Mouse (Mus musculus) heart, adult 2 months (tissue): Measurements from ENCODE around the gene Plekhg4. TPM values are rescaled to one million over a fixed set of nuclear protein-coding genes. Genes with fewer than 3 reads are reported as not detected.

Experiments used
- DNase-seq, 2 experiments: peaks; one replicate each; pipeline ENCODE4 v3.0.0; 2021
- H3K27ac ChIP-seq: fragments of 200-600 bp; 2 replicates; pipeline ENCODE4 v1.8.1; 2022
- H3K27me3 ChIP-seq: fragments of 200-500 bp; 2 replicates; pipeline ENCODE4 v1.6.1; 2012; ENCODE audit warnings: mild to moderate bottlenecking, low read length, inconsistent platforms, mixed read lengths; ENCODE audit not compliant: control insufficient read depth, insufficient read depth
- H3K36me3 ChIP-seq: fragments of 200-500 bp; 2 replicates; pipeline ENCODE4 v1.6.1; 2012; ENCODE audit warnings: low read length, inconsistent platforms; ENCODE audit not compliant: control insufficient read depth, insufficient read depth
- H3K4me1 ChIP-seq: fragments of 200-500 bp; 2 replicates; pipeline ENCODE4 v1.6.1; 2011; ENCODE audit warnings: low read length; ENCODE audit not compliant: control insufficient read depth, insufficient read depth
- H3K4me3 ChIP-seq: fragments of 200-600 bp; 2 replicates; pipeline ENCODE4 v1.8.1; 2022
- H3K79me2 ChIP-seq: fragments of 200-500 bp; replicated peaks from 2 replicates; pipeline ENCODE4 v1.6.1; 2012; ENCODE audit warnings: mild to moderate bottlenecking, inconsistent platforms, low read length, moderate library complexity, mixed read lengths; ENCODE audit not compliant: control insufficient read depth, insufficient read depth
- H3K9ac ChIP-seq: fragments of 200-500 bp; 2 replicates; pipeline ENCODE4 v1.6.1; 2012; ENCODE audit warnings: low read depth, mild to moderate bottlenecking, control low read depth, inconsistent platforms, low read length, mixed read lengths
- CTCF ChIP-seq: fragments of 200-600 bp; IDR thresholded peaks from 2 replicates; pipeline ENCODE4 v1.8.1; 2022; ENCODE audit warnings: antibody characterized with exemption, mild to moderate bottlenecking, moderate library complexity
- EP300 ChIP-seq: fragments of 200-500 bp; IDR thresholded peaks from 2 replicates; pipeline ENCODE4 v1.6.1; 2011; ENCODE audit warnings: low read depth, low read length, control low read depth; ENCODE audit not compliant: insufficient read depth
- POLR2A ChIP-seq: fragments of 200-500 bp; IDR thresholded peaks from 2 replicates; pipeline ENCODE4 v1.6.1; 2011; ENCODE audit warnings: mild to moderate bottlenecking, low read depth, low read length, control low read depth; ENCODE audit not compliant: insufficient read depth
- WGBS: fragments of 180-500 bp; shearing (Covaris S2); methylation state at CpG from one replicate; pipeline ENCODE4 v1.1.7; 2018; 5-methylcytosine and 5-hydroxymethylcytosine counted together
- intact Hi-C: fragments of 180-260 bp; cut with DNase I; formaldehyde crosslinking; loops from one replicate; pipeline ENCODE4 v1.15.1; 2025
- polyA plus RNA-seq: library from polyadenylated mRNA; depleted of rRNA; stranded (reverse); fragments of >200 nt; gene quantifications from 2 replicates; pipeline ENCODE4 v1.2.3, GENCODE M21; 2012
- total RNA-seq, 2 experiments: library from RNA; stranded (reverse); gene quantifications; 2 replicates each; pipeline ENCODE4 v1.2.3; 2021

Plekhg4 gene
- total and polyA plus RNA-seq, 3 experiments: 0.10 to 0.20 TPM; not detected in 1

DNA sequence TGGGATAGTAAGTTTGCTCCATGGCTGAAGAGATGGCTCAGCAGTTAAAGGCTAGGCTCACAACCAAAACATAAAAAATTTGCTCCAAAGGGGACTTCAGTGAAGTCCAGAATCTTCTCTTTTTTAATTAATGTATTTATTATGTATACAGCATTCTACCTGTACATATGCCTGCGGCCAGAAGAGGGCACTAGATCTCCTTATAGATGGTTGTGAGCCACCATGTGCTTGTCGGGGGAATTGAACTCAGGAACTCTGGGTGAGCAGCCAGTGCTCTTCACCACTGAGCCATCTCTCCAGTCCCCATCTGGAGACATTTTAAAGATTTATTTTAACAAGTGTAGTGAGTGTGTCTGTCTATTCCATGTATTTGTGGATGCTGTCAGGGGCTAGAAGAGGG, 6.0 kb upstream of the Plekhg4 start:
- intact Hi-C loops: no loop called here

DNA sequence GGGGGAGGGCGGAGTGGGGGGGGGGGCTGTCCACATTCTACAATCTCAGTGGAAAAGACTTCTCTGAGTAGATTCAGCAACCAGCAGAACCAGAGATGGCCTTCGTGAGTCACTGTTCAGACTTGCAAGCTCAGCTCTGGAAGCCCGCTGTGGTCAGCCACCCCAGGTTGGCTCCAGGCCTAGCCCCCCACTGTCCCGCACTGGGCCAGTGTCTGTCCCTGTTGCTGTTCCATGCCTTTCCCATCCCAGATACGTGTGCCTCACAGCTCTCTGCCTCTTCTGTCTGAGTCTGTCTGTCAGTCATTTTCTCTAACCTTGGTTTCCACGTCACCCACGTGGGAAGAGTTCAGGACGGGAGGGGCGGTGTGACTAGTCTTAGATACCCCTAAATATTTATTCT, 601 bp upstream of the Plekhg4 start:
- no peaks in the 10 kb centered on the region for H3K4me1 ChIP-seq
- H3K36me3 ChIP-seq: no peaks in the 10 kb centered on the region
- no peak overlapping the region for H3K4me3 ChIP-seq
- TF ChIP-seq CTCF: no peak
- TF ChIP-seq EP300: no peak
- TF ChIP-seq POLR2A: no peak
- no peak for DNase-seq
- H3K79me2 ChIP-seq: no peaks in the 10 kb centered on the region
- WGBS: 82% methylated on average over 8 of the region's 9 CpGs
- no peak overlapping the region for H3K9ac ChIP-seq
- intact Hi-C loops: no loop called here
- no peaks in the 10 kb centered on the region; the same call in 1 of the 2 replicates for H3K27me3 ChIP-seq
- H3K27ac ChIP-seq: no peak overlapping the region

More for the DNA sequence above, 6.0 kb upstream of the Plekhg4 start:
- H3K4me1 ChIP-seq: peaks cover 3% of the 10 kb centered on the region
- H3K9ac ChIP-seq: no peak overlapping the region
- H3K36me3 ChIP-seq: no peaks in the 10 kb centered on the region
- H3K79me2 ChIP-seq: no peaks in the 10 kb centered on the region
- H3K27me3 ChIP-seq: no peaks in the 10 kb centered on the region
- H3K27ac ChIP-seq: no peak overlapping the region
- WGBS: 85% methylated on average over 2 of the region's 2 CpGs
- H3K4me3 ChIP-seq: no peak overlapping the region
- no peak for DNase-seq
- peak; percentile 68 for TF ChIP-seq CTCF
- TF ChIP-seq POLR2A: no peak

DNA sequence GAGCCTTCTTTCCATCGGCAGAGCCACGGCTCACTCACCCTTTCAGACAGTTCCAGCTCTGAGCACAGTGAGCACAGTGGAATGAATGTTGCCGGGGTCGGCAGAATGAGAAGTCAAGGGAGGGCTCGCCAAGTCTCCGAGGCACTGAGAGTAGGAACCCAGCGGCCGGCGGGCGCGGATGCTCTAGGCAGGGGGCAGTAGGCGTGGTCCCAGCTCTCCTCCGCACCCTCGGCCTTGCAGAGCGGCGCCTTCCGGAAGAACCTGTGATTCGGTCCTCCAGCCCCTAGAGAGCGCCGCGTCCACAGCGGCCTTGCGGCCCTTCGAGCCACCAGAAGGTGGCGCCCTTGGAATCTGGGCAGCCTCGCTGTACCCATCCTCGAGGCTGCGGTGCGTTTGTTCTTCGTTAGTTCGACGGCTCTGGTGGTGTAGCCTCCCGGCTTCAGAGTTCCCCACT, 1.5 kb downstream of the Plekhg4 start:
- 32% methylated on average over 33 of the region's 33 CpGs for WGBS
- H3K79me2 ChIP-seq: no peaks in the 10 kb centered on the region
- no peak overlapping the region for H3K9ac ChIP-seq
- no peak overlapping the region for H3K27ac ChIP-seq
- H3K4me3 ChIP-seq: no peak overlapping the region
- no peak for TF ChIP-seq EP300
- TF ChIP-seq POLR2A: no peak
- TF ChIP-seq CTCF: peak; percentile 69
- H3K4me1 ChIP-seq: no peaks in the 10 kb centered on the region
- intact Hi-C loops: no loop called here
- no peaks in the 10 kb centered on the region; the same call in 1 of the 2 replicates for H3K27me3 ChIP-seq
- no peaks in the 10 kb centered on the region for H3K36me3 ChIP-seq
- peak in 1 of 2 experiments; percentile 49 for DNase-seq

DNA sequence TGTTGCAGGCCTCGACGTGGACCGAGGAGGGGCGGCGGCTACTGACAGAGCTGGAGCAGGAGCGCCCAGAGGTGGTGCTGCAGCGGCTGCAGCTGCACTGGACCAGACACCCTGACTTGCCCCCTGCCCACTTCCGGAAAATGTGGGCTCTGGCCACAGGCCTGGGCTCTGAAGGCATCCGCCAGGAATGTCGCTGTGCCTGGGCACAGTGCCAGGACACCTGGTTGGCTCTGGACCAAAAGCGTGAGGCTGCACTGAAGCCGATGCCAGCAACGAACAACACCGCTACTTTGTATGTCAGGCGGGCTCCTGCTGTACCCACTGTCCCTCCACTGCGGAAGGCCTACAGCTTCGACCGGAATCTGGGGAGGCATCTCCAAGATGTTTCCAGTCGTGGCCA, 5.6 kb downstream of the Plekhg4 start:
- DNase-seq: peak; percentile 42 to 57
- no peak overlapping the region for H3K9ac ChIP-seq
- intact Hi-C loops: no loop called here

DNA sequence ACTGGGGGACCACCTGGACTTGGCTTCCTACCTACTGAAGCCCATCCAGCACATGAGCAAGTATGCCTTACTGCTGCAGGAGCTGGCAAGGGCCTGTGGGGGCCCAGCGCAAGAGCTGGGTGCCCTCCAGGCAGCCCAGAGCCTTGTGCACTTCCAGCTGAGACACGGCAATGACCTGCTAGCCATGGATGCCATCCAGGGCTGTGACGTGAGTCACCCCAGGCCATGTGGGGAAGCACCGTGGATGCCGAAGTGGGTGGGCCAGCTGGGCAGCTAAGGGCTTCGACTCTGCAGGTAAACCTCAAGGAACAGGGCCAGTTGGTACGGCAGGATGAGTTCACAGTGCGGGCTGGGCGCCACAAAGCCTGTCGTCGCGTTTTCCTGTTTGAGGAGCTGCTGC, 7.2 kb downstream of the Plekhg4 start:
- TF ChIP-seq POLR2A (no peak), EP300 (no peak), CTCF (no peak)
- no peaks in the 10 kb centered on the region for H3K36me3 ChIP-seq
- 87% methylated on average over 12 of the region's 12 CpGs for WGBS
- H3K9ac ChIP-seq: no peak overlapping the region
- intact Hi-C loops: no loop called here
- no peak overlapping the region for H3K4me3 ChIP-seq
- no peaks in the 10 kb centered on the region for H3K4me1 ChIP-seq
- H3K27me3 ChIP-seq: no peaks in the 10 kb centered on the region
- no peak for DNase-seq
- H3K79me2 ChIP-seq: no peaks in the 10 kb centered on the region
- no peak overlapping the region for H3K27ac ChIP-seq

More for the DNA sequence above, 5.6 kb downstream of the Plekhg4 start:
- TF ChIP-seq CTCF: 0 out of 2 replicates have a peak, but pooled peaks have one; percentile 2
- no peak for TF ChIP-seq EP300
- Histone ChIP-seq H3K79me2 (no peaks in the 10 kb centered on the region), H3K4me1 (no peaks in the 10 kb centered on the region), H3K4me3 (no peak overlapping the region), H3K36me3 (no peaks in the 10 kb centered on the region), H3K27ac (no peak overlapping the region), H3K27me3 (no peaks in the 10 kb centered on the region; the same call in 1 of the 2 replicates)
- 19% methylated on average over 19 of the region's 19 CpGs for WGBS

DNA sequence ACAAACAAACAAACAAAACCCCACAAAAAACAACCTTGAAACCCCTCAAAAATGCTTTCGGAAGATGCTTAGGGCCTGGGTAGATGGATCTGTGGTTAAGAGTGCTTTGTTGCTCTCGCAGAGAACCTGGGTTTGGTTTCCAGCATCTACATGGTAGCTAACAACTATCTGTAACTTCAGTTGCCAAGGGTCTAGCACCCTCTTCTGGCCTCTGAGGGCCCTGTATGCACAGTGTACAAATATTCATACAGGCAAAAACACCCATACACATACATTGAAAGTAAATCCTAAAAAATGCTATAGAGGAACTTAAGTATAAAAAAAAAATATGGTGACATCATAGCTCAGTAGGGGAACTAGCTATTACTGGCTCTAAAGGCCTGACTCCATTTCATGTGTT, 11.0 kb downstream of the Plekhg4 start:
- no peak overlapping the region for H3K9ac ChIP-seq
- no peaks in the 10 kb centered on the region for H3K79me2 ChIP-seq
- H3K36me3 ChIP-seq: no peaks in the 10 kb centered on the region
- H3K27me3 ChIP-seq: no peaks in the 10 kb centered on the region
- intact Hi-C loops: no loop called here
- TF ChIP-seq CTCF (peak; percentile 20; the same call in 1 of the 2 replicates), EP300 (no peak)
- 97% methylated on average over 2 of the region's 2 CpGs for WGBS
- no peak for DNase-seq
- no peak overlapping the region for H3K27ac ChIP-seq
- peaks cover 11% of the 10 kb centered on the region for H3K4me1 ChIP-seq
- no peak overlapping the region for H3K4me3 ChIP-seq
